Mouse (Mus musculus): ENCODE results near the gene Mepe. TPM values are rescaled to one million over a fixed set of nuclear protein-coding genes. Genes with fewer than 3 reads are reported as not detected.

Gene Mepe
- not detected in 2 replicates for polyA plus RNA-seq (2012; rRNA removed; ENCODE audit: low replicate concordance)

DNA sequence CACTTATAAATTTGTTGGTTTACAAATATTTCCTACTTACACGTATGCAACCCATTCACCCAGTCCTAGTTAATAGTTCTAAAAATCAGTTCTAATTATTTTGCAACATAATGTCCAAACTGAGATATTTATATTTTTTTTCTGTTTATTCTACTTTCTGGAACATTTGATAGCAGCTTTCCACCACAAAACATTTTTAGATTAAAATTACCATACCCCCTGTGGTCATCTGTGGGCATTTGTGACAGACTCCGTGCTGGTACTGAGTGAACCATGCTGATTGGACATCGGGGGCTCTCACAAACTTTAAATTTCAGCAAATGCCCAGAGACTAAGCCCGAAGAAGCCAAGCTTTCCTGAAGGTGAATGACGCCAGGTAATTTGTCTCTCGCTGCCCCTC is at the start of gene Mepe:
Gene Mepe (plus strand): TSS at position 301 of the 400 bp plus-strand sequence.

DNA sequence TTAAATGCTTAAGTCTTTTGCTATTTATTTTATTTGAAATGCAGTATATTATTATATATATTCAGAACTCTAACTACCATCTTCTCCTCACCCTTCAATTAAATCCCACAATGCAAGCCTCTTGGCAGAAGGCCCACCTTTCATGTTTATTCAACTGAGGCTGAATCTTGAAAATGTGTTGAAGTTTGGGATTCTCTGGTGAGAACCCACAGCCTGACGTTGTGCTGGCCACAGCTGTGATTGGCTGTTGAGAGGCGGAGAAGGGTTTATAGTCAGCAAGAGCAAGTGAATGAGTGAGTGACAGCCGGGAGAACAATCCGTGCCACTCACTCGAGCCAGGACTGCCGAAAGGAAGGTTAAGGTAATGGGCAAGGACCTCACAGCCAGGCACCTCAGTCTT is 26.1 kb upstream of the Mepe start, which contains the start of gene Ibsp:
Gene Ibsp (plus strand): TSS at position 178 of the 400 bp plus-strand sequence.

Other genes starting within 250 kb of the Mepe start
- gene Gm17660, start 247.7 kb upstream of the Mepe start, polyA plus RNA-seq (2012; rRNA removed; ENCODE audit: low replicate concordance): not detected in 2 replicates
- gene Sparcl1, start 211.6 kb upstream of the Mepe start, polyA plus RNA-seq (2012; rRNA removed; ENCODE audit: low replicate concordance): 70.4 and 132 TPM in 2 replicates
- not detected in 2 replicates for gene Dspp, start 154.6 kb upstream of the Mepe start, polyA plus RNA-seq (2012; rRNA removed; ENCODE audit: low replicate concordance)
- gene Dmp1, start 122.7 kb upstream of the Mepe start, polyA plus RNA-seq (2012; rRNA removed; ENCODE audit: low replicate concordance): not detected in 2 replicates
- gene Ibsp, start 26.2 kb upstream of the Mepe start, polyA plus RNA-seq (2012; rRNA removed; ENCODE audit: low replicate concordance): not detected in 2 replicates
- 4.0 and 10.7 TPM in 2 replicates for gene Spp1, start 109.8 kb downstream of the Mepe start, polyA plus RNA-seq (2012; rRNA removed; ENCODE audit: low replicate concordance)
- gene Pkd2, start 134.1 kb downstream of the Mepe start, polyA plus RNA-seq (2012; rRNA removed; ENCODE audit: low replicate concordance): 16.4 and 22.3 TPM in 2 replicates
- gene BC005561, start 183.0 kb downstream of the Mepe start, polyA plus RNA-seq (2012; rRNA removed; ENCODE audit: low replicate concordance): 1.0 and 1.2 TPM in 2 replicates